Mouse (Mus musculus) cerebellum, adult 2 months (tissue): ENCODE data around the gene Pcsk2. TPM values are rescaled to one million over a fixed set of nuclear protein-coding genes. Genes with fewer than 3 reads are reported as not detected.

ENCODE experiments used
- DNase-seq, 2 experiments: peaks; one replicate each; pipeline ENCODE4 v3.0.0; 2021
- H3K27ac ChIP-seq: fragments of 200-500 bp; 2 replicates; pipeline ENCODE4 v1.5.1; 2012; ENCODE audit warnings: low read length, control low read depth, inconsistent platforms; ENCODE audit not compliant: insufficient read depth
- H3K27me3 ChIP-seq: fragments of 200-500 bp; 2 replicates; pipeline ENCODE4 v1.6.1; 2012; ENCODE audit warnings: inconsistent platforms, mild to moderate bottlenecking, low read length, moderate library complexity; ENCODE audit not compliant: control insufficient read depth, insufficient read depth
- H3K4me1 ChIP-seq: fragments of 200-500 bp; 2 replicates; pipeline ENCODE4 v1.6.1; 2011; ENCODE audit warnings: low read length; ENCODE audit not compliant: control insufficient read depth, insufficient read depth
- H3K4me3 ChIP-seq: fragments of 200-500 bp; replicated peaks from 2 replicates; pipeline ENCODE3; 2011; ENCODE audit warnings: mild to moderate bottlenecking, low read depth, low read length, control low read depth; ENCODE audit not compliant: insufficient read depth
- CTCF ChIP-seq: fragments of 200-500 bp; IDR thresholded peaks from 2 replicates; pipeline ENCODE4 v1.5.1; 2011; ENCODE audit warnings: low read depth, mild to moderate bottlenecking, control low read depth, low read length, moderate library complexity, borderline replicate concordance; ENCODE audit not compliant: insufficient read depth
- POLR2A ChIP-seq: fragments of 200-500 bp; IDR thresholded peaks from 2 replicates; pipeline ENCODE4 v1.6.1; 2011; ENCODE audit warnings: low read length, control low read depth, borderline replicate concordance; ENCODE audit not compliant: insufficient read depth
- WGBS: fragments of 180-500 bp; shearing (Covaris S2); methylation state at CpG from one replicate; pipeline ENCODE4 v1.1.7; 2018; 5-methylcytosine and 5-hydroxymethylcytosine counted together
- polyA plus RNA-seq: library from polyadenylated mRNA; depleted of rRNA; stranded (reverse); fragments of >200 nt; gene quantifications from 2 replicates; pipeline ENCODE4 v1.2.3, GENCODE M21; 2012

Gene Pcsk2
- polyA plus RNA-seq, 1 experiment = 69.5 TPM

DNA sequence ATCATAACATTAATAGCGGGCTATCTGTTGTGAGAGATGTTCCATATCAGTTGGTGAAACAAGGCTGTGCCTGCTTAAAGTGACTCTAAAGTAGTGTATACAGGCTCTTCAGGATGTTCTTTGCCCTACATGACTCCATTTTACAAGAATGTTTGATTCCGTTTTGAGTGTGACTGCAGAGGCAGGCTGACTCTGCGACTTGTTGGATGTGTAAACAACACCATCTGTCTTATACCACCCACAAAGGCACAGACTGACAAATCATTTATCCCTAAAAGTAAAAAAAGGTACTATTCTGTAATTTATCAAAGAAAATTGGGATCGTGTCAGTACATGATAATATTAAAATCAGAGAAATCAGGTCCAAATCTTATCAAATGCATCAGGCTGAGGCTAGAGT is 108.7 kb downstream of the Pcsk2 start:
- no peak for TF ChIP-seq CTCF
- TF ChIP-seq POLR2A = no peak

DNA sequence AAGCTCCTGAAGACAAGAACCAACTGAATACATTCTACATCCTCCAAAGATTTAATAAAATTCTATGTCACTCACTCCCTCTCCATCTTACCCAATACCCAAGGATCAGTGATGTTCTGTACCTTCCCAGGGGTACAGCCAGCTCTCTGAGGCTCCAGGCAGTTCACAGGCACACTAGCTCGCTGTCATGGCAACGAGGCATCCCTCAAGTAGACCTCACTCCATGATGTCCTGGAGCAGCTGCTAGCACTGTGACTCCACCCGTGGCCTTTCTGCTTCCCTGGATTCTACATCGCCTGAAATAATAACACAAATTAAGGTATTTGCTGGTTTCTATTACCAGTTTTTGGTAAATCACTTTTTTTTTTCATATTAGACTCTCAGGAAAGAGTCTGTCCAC is 111.0 kb downstream of the Pcsk2 start:
- H3K4me3 ChIP-seq = no peak overlapping the region
- peak in 1 of 2 experiments; percentile 52 for DNase-seq
- 10% methylated on average over 4 of the region's 4 CpGs for WGBS
- TF ChIP-seq CTCF (no peak), POLR2A (no peak)
- peaks cover 25% of the 10 kb centered on the region for H3K4me1 ChIP-seq
- H3K27me3 ChIP-seq = no peaks in the 10 kb centered on the region
- H3K27ac ChIP-seq = no peak overlapping the region

More for the DNA sequence above, 108.7 kb downstream of the Pcsk2 start:
- Histone ChIP-seq H3K4me3 (no peak overlapping the region), H3K27ac (no peak overlapping the region), H3K4me1 (peaks cover 25% of the 10 kb centered on the region), H3K27me3 (no peaks in the 10 kb centered on the region)
- WGBS = 55% methylated on average over 4 of the region's 4 CpGs
- DNase-seq = no peak

- TF ChIP-seq POLR2A = no peak
- H3K4me3 ChIP-seq = no peak overlapping the region
- H3K27me3 ChIP-seq = no peaks in the 10 kb centered on the region
- H3K4me1 ChIP-seq = no peaks in the 10 kb centered on the region
- H3K27ac ChIP-seq = no peak overlapping the region
- DNase-seq = no peak
- WGBS = 89% methylated on average over 5 of the region's 5 CpGs
These were observed 120.8 kb downstream of the Pcsk2 start for GRCm38 (mm10) chr2:143666785-143667184.

- H3K27me3 ChIP-seq = no peaks in the 10 kb centered on the region
- no peak overlapping the region for H3K4me3 ChIP-seq
- WGBS = 96% methylated on average over 4 of the region's 4 CpGs
- DNase-seq = no peak
- no peak for TF ChIP-seq CTCF
- no peak for TF ChIP-seq POLR2A
- H3K27ac ChIP-seq = no peak overlapping the region
- peaks cover 21% of the 10 kb centered on the region for H3K4me1 ChIP-seq
These were observed 131.9 kb downstream of the Pcsk2 start for GRCm38 (mm10) chr2:143677869-143678268.

DNA sequence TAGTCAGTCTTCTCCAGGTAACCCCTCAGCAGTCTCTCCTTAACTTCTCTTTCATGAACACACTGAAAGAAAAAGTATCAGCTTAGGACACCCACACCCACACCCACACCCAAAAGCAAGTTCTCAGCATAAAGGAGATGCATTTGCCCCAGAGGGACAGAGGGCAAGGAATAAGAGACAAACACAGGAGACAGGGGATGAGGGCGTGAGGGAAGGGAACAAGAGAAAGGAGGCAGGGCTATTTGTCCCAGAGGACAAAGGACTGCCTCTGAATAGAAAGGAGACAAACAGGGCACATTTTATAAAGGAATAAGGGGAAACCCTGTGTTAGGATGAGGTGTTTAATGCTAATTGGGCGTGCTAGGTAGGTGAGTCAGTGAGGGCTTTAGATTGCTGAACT is 133.6 kb downstream of the Pcsk2 start:
- peaks cover 22% of the 10 kb centered on the region for H3K4me1 ChIP-seq
- TF ChIP-seq CTCF (no peak), POLR2A (no peak)
- no peaks in the 10 kb centered on the region for H3K27me3 ChIP-seq
- no peak overlapping the region for H3K27ac ChIP-seq
- H3K4me3 ChIP-seq = no peak overlapping the region
- WGBS = 72% methylated on average over 2 of the region's 2 CpGs
- DNase-seq = no peak

DNA sequence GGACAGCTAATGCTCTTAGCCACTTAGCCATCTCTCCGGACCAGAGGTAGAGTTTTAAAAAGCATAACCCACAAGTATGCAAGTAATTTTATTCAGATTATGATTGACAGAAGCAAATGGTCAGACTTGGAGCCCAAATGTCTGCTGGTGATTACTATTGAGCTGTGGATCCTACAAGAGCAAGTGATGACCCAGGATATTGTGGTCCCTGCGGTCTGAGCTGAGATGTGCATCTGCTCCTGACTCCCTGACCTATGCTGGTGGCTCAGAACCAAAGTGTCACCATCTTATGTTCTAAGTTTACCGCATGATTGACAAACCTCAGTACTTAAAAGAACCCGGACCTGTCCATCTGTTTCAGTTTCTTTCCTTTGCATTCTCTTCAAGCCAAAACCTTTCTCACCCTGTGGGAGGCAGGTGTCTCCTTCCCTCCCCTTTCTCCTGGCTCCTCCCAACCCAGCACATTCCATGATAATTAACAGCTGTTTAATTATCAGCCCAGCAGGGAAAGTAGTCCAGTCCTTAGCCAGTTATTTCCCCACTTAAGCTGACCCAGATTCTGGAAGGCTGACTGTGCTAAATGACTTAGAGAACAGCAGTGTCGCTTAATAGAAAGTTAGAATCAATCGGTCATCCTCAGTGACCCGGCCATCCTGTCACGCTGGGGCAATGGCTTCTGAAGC is 136.1 kb downstream of the Pcsk2 start:
- Histone ChIP-seq H3K4me1 (peaks cover 22% of the 10 kb centered on the region), H3K27ac (peak overlapping the region; percentile 46), H3K27me3 (no peaks in the 10 kb centered on the region), H3K4me3 (no peak overlapping the region)
- no peak for TF ChIP-seq POLR2A
- no peak for TF ChIP-seq CTCF
- DNase-seq = peak; percentile 45 to 74
- 31% methylated on average over 8 of the region's 8 CpGs for WGBS

- H3K4me3 ChIP-seq = no peak overlapping the region
- 93% methylated on average over 2 of the region's 2 CpGs for WGBS
- H3K27me3 ChIP-seq = no peaks in the 10 kb centered on the region
- no peak for DNase-seq
- H3K4me1 ChIP-seq = peaks cover 22% of the 10 kb centered on the region
- TF ChIP-seq POLR2A (no peak), CTCF (no peak)
- no peak overlapping the region for H3K27ac ChIP-seq
These were observed 137.6 kb downstream of the Pcsk2 start for GRCm38 (mm10) chr2:143683513-143683912.

- Histone ChIP-seq H3K27me3 (no peaks in the 10 kb centered on the region), H3K4me3 (no peak overlapping the region), H3K27ac (no peak overlapping the region), H3K4me1 (no peaks in the 10 kb centered on the region; the same call in 1 of the 2 replicates)
- TF ChIP-seq CTCF = no peak
- TF ChIP-seq POLR2A = no peak
- no peak for DNase-seq
- WGBS = 59% methylated on average over 3 of the region's 3 CpGs
These were observed 145.3 kb downstream of the Pcsk2 start for GRCm38 (mm10) chr2:143691244-143691643.
